Mouse (Mus musculus) CH12F3 (cell line): ENCODE measurements around the gene Kdm6b.
"Not testable (repeated sequence)": the region's sequence is repeated elsewhere in the genome, so short reads cannot be mapped to it uniquely, and the experiment has no call there.

Experiments used
- in situ Hi-C: fragments of 300-500 bp; cut with MboI; formaldehyde crosslinking; loops from 2 replicates; pipeline ENCODE4 v1.14.3; 2020; ENCODE audit warnings: low sequenced_read_pairs

Gene Kdm6b

GRCm38 (mm10) chr11:69406867-69407723 is 6.4 kb downstream of the Kdm6b start:
- in situ Hi-C loops = no loop called here

GRCm38 (mm10) chr11:69406282-69406681 is 7.2 kb downstream of the Kdm6b start:
- in situ Hi-C loops = no loop called here

- in situ Hi-C loops = no loop called here
Measured at GRCm38 (mm10) chr11:69405397-69406200, 7.9 kb downstream of the Kdm6b start.

GRCm38 (mm10) chr11:69404595-69405396 is 8.7 kb downstream of the Kdm6b start:
- in situ Hi-C loops = no loop called here

GRCm38 (mm10) chr11:69403691-69404594 is 9.5 kb downstream of the Kdm6b start:
- in situ Hi-C loops = no loop called here

GRCm38 (mm10) chr11:69401987-69402386 is 11.5 kb downstream of the Kdm6b start:
- in situ Hi-C loops = no loop called here

- in situ Hi-C loops = no loop called here
Measured at GRCm38 (mm10) chr11:69401210-69401637, 12.3 kb downstream of the Kdm6b start.

GRCm38 (mm10) chr11:69400083-69400850 is 13.2 kb downstream of the Kdm6b start:
- in situ Hi-C loops = no loop called here

GRCm38 (mm10) chr11:69399201-69400082 is 14.0 kb downstream of the Kdm6b start:
- in situ Hi-C loops = no loop called here

- in situ Hi-C loops = no loop called here
Measured at GRCm38 (mm10) chr11:69398486-69399200, 14.8 kb downstream of the Kdm6b start.

- in situ Hi-C loops = no loop called here
Measured at GRCm38 (mm10) chr11:69398059-69398458, 15.4 kb downstream of the Kdm6b start, which contains the start of gene Tmem88. Tmem88 (minus strand) TSS chr11:69398234.

GRCm38 (mm10) chr11:69397581-69398057 is 15.9 kb downstream of the Kdm6b start:
- in situ Hi-C loops = no loop called here

- in situ Hi-C loops = no loop called here
Measured at GRCm38 (mm10) chr11:69396772-69397171, 16.7 kb downstream of the Kdm6b start.

- in situ Hi-C loops = no loop called here
Measured at GRCm38 (mm10) chr11:69395634-69396373, 17.7 kb downstream of the Kdm6b start.

- in situ Hi-C loops = not testable (repeated sequence)
Measured at GRCm38 (mm10) chr11:69395235-69395633, 18.2 kb downstream of the Kdm6b start, which contains the start of the genes Naa38 and Cyb5d1. Naa38 (plus strand) TSS chr11:69395487. Cyb5d1 (minus strand) TSS chr11:69395631.

- in situ Hi-C loops = not testable (repeated sequence)
Measured at GRCm38 (mm10) chr11:69394591-69395167, 18.8 kb downstream of the Kdm6b start.
